Mouse (Mus musculus) B cell, adult 2 months (primary cell): Measurements from ENCODE around the gene Rgs9bp.

Experiments used
- DNase-seq, 2 experiments: peaks; one replicate each; pipeline ENCODE4 v3.0.0; 2022

The Rgs9bp gene

DNA sequence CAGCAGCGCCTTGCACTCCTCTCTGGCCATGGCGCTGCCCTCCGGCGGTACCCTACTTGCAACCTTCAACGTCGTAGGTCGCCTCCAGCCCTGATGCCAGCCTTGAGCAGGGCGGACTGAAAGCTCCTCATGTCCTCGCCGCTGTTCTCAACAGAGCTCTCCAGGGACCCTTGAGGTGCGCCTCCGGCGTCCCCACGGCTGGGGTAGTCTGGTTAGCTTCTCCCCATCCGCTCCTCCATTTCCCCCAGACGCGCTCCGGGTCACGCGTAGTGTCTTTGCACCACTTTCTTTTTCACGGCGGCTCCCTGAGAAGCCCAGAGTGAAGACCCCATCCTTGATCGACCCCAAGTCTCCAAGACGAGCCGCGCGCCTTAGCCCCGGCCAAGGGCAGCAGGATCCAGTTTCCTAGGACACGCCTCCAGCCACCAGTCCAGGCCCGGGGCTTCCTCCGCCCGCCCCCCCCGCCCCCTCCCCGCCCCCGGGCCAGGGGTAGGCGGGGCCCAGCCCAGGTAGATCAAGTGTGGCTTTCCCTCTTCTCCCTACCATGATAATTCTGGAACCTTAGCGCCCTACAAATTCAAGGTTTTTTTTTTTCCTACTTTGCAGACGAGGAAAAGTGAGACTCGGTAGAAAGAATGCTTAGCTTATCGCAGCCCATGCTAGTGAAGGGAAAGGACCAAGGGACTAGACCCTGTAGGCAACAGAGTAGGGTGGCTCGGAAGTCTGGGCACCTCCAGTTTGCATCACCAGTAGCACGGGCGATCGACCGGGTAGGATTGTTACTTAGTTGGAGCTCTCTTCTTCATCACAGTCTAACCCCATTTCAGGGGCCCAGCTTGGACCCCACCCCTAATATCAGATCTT, at the start of gene Rgs9bp:
TSS of gene Rgs9bp (minus strand) at position 392 of the 864 bp plus-strand sequence.
- peak; percentile 46 to 55 for DNase-seq

DNA sequence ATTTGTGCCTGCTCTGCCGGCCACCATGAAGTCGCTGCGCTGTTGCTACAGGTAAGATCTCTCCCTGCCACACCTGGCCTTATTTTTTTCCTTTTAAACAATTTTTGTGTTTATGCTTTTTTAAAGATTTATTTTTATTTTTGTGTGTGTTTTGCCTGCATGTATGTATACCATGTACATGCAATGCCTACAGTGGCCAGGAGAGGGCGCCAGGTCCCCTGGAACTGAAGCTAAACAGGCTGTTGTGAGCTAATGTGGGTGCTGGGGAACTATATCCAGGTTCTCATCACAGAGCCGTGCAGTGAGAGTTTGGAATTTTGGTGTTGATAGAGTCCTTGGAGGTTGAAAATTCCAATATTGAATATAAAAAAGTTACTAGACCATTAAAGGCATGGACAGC, 43.1 kb upstream of the Rgs9bp start:
- DNase-seq = peak; percentile 68 to 73

DNA sequence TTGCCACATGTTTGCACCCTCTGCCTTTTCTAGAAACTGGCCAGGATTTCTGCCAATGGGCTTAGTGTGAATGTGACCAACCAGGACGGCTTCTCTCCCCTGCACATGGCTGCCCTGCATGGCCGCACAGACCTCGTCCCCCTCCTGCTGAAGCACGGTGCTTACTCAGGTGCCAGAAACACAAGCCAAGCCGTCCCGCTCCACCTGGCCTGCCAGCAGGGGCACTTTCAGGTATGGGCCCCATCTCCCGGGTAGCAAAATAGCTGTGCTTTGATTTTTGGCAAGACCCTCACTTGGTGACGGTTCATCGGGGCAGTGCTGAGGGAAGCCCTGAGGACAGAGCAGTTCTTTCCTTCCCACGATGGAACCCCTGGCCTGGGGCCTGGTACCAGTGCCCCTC, 42.0 kb upstream of the Rgs9bp start:
- DNase-seq = no peak

DNA sequence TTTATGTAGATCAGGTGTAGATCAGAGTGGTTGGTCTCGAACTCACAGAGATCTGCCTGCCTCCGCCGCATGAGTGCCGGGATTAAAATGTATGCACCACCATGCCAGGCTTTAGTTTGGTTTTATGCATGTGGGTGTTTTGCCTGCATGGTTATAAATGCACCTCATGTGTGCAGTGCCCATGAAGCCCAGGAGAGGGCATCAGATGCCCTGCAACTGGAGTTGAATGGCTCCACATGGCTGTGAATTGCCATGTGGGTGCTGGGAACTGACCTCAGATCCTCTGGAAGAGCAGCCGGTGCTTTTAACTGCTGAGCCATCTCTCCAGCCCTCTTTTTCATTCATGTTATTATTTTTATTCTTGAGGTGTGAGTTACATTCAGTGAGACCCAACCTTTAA, 40.7 kb upstream of the Rgs9bp start:
- no peak for DNase-seq

DNA sequence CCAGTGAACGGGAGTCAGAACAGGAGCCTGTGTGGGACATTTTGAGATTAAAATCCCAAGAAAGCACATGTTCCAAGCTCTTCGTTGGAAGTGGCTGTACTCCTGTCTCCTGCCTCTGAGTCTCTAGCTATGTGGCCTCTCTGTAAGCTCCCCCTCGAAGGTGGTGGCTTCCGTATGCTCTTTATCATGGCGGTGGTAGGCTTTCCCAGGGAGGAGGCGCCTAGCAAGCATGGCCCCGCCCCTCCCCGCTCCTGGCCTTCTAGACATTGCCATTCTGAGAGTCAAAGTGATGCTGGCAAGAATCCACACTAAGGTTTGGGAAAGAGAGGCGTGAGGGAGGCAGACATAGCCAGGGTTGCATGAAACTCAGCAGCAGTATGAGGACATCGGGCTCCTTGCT, 37.2 kb upstream of the Rgs9bp start:
- DNase-seq = no peak

DNA sequence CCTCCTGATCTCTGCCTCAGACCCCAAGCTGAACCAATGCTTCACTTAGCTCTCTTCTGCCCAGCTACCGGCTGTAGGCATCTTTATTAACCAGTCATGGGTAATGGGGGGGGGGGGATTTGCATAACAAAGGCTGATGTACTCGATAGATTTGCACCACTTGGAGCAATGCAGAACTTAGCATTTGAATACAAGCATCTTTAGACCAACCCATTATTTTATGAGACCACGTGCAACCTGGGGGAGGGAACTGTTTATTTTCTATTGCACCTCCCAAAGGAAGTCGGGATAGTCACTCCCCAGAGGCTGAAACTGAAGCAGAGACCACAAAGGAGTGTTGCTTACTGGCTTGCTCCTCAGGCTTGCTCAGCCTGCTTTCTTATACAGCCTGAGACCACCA, 32.1 kb upstream of the Rgs9bp start:
- no peak for DNase-seq

DNA sequence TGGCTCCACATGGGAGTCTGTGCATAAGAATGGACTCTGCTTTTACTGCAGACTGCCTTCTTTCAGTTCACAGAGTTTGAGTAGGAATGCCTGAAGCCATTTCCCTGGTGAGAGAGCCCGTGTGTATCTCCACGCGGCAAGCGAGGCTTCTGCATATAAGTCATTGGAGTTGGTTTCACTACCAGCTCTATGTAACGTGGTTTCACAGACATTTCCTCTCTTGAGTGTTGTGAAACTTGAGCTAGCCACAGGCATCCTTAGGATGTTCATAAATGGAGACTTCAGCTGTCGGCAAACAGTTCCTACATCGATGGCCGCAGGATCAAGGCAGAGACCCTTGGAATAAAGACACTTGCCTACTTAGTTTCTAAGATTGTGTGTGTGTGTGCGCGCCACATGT, 23.9 kb upstream of the Rgs9bp start:
- no peak for DNase-seq

DNA sequence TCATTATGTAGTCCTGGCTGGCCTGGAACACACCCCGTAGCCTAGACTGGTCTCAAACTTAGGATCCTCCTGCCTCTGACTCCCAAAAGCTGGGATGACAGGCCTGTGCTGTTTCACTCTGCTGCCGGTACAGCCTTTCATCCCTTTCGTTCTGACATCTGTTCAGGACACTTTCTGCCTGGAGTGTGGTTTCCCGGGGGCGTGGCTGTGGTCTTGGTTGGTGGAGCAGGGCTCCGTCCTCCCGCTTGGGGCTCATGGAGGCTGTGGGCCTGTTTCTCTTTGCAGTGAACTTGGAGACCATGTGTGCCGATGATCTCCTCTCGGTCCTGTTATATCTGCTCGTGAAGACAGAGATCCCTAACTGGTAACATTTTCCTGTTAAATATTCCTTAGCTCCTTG, 21.4 kb upstream of the Rgs9bp start:
- no peak for DNase-seq

DNA sequence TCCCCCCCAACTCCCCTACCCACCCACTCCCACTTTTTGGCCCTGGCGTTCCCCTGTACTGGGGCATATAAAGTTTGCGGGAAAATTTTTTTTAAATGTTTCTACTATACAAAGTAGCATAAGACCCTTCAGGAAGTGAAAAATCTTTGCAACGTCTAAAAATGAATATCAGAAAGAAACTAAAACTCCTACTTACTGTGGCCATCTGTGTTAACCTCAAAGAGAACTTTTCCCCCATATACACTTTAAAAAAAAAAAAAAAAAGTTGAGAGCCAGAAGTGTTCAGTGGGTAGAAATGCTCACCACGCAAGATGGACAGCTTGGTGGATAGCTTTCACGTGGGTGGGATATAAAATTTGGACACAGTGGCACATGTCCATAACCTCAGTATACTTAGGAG, 17.4 kb upstream of the Rgs9bp start:
- no peak for DNase-seq

DNA sequence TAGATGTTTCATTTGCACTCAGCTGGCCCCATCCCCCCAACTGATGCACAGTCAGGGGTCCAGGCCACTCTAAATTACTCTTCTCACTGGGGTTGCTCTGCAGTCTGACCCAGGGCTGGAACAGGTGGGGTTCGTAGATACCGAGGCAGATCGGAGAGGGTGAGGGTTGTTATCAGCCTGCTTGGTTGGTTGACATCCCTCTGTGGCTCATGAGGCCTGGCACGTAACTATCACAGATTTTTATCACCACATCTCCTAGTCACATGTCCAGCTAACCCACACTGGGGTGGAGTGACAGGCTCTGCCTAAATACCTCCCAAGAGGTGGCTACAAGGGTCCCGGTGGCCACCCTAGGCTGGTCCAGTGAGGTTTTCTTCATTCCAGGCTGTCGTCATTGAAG, 15.7 kb upstream of the Rgs9bp start:
- DNase-seq = no peak

DNA sequence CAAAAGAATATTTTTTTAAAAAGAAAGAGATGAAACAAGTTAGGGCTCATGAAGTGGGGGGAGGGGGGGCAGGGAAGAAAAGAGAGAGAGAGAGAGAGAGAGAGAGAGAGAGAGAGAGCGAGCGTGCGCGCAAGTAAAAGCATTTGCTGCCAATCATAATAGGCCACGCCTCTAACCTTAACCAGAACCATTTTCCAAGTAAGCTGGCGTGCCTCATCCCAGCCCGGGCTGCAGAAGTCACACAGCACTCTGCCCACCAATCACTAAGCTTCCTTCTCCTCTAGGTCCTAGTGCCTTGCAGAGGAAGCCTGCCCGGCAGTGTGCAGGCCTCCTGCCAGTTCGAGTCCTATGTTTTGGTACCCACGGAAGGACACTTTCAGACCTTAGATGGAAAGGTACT, 14.6 kb upstream of the Rgs9bp start:
- no peak for DNase-seq

DNA sequence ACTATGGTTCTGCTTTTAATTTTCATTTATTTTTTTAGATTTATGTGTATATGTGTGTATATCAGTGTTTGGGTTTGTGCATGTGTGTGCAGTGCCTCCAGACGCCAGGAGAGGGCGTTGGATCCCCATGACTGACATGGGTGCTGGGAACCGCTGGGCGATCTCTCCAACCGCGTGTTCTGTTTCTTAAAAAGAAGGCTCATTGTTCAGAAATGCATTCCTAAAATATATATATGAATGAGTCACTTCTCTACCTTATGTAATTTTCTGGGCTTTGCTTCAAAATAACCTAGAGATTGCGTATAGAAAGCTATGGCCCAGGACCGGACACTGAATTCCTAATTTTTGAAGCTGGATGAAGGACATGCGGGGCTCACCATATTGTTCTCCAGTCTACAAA, 14.1 kb upstream of the Rgs9bp start:
- DNase-seq = no peak

DNA sequence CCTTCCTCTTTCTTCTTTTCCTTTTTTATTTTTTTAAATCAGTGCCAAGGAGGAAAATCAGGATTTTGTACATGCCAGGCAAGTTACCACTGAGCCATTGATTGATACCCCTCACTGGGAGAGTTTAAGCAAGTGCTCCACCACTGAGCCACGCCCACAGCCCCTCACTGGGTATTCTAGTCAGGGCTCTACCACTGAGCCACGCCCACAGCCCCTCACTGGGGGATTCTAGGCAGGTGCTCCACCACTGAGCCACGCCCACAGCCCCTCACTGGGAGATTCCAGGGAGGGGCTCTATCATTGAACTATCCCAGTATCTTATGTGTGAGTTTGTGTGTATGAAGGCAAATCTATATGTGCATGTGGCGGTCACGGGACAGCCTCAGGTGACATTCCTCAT, 8.9 kb upstream of the Rgs9bp start:
- DNase-seq = no peak

DNA sequence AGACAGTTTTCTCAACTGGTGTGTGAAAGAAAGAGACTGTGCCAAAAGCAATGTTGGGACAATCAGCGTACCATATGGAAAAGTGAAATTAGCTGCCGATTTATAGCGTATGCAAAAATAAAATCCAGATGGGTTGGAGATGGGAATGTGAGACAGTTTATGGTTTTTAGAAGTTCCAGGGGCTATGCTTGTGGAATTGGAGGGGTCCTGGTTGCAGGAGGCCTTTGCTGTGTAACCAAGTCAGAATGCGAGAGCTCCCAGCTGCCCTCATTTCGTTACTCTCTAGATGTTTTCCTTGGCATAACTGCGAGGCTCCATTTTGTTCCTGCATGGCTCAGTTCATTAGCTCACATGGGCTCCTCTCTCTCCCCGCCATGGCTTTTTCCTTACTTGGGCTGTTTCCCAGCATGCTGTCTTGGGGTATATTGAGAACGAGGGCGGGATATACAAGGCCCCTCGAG, 5.4 kb upstream of the Rgs9bp start:
- DNase-seq = no peak

DNA sequence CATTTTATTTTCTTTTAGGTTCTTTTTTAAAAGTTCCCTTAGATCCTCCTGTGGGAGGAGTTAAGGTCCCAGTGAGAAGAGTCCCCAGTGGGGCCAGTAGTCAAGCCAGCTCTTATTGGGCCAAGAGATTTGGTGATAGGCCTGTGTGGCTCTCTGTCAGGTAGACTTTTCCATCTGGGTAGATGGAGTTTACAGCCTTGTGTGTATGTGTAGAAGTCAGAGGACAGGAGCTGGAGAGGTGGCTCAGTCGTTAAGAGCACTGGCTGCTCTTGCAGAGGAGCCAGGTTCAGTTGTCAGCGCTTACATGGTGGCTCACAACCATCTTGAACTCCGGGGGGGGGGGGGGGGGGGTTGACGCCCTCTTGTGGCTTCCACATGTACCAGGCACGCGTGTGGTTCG, 4.1 kb upstream of the Rgs9bp start:
- no peak for DNase-seq

DNA sequence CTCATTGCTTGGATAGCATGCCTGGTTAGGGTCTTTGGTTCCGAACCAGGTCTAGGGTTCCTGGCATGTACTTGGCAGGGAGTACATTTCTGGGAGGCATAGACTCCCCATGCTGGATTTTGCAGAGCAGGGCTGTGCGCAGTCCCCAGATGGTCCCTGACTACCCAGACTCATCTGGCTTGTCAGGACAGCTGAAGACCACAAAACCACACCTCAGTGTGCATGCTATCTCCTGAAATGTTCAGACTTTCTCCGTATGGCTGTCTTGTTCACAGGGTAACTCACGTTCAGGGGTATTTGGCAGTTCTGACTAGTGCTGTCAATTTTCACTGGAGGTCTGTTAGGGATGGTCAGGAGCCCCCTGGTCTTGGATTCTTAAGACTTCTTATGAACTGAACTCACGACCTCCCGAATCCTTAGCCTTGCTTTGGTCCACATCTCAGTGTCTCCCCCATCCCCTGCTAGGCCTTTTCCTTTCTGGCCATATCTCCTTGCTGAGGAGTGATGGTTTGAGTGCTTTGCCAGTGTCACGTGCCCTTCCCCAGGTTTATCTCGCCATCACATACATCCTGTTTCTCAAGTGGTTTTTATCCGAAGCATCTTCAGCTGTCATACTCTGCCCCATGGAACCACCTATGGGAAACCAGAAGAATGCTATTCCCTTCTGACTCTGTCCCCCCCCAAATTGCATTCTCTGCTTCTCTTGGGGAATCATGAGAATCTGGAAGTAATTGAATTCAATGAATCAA, 3.5 kb upstream of the Rgs9bp start:
- no peak for DNase-seq

DNA sequence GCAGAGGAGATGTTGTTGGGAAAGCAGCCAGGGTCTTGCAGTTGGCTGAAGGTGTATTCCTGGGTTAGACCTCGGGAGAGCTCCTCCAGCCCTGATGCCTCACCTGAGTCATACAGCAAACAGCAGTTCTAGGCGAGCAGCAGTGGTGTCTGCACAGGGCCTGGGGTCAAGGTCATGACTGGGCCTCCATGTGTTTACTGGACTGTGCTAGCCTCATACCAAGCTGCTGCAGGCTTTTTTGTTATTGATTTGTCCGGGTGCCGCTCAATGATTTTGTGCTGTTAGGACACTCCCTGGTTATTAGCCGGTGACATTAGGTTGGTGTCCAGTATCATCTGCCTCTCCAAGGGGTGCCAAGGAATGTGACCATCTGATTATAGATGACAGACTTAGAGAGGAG, 2.3 kb upstream of the Rgs9bp start:
- no peak for DNase-seq

DNA sequence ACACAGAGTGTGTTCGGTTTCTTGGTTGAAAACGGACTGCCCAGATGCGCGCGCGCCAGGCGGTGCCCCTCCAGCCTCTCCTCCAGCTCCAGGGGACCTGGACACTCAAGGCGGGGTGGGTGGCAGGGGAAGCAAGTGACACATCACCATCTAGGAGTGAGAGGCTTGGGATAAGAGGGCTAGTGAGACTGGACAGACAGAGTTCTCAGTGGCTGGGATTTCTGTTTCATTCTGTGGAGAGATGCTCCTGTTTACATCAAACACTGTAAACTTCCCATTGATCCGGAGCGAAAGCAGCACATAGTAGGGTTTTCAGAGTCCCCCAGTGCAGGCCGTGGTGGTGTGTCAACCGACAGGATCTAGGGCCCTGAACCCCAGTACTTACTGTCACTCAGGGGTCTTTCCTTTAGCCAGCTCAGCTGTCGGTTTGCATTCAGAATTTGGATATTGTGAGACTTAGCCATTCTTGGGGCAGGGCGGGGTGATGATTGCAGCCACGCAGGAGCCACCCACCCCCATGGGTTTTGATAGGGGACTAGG, 1.6 kb upstream of the Rgs9bp start:
- no peak for DNase-seq

DNA sequence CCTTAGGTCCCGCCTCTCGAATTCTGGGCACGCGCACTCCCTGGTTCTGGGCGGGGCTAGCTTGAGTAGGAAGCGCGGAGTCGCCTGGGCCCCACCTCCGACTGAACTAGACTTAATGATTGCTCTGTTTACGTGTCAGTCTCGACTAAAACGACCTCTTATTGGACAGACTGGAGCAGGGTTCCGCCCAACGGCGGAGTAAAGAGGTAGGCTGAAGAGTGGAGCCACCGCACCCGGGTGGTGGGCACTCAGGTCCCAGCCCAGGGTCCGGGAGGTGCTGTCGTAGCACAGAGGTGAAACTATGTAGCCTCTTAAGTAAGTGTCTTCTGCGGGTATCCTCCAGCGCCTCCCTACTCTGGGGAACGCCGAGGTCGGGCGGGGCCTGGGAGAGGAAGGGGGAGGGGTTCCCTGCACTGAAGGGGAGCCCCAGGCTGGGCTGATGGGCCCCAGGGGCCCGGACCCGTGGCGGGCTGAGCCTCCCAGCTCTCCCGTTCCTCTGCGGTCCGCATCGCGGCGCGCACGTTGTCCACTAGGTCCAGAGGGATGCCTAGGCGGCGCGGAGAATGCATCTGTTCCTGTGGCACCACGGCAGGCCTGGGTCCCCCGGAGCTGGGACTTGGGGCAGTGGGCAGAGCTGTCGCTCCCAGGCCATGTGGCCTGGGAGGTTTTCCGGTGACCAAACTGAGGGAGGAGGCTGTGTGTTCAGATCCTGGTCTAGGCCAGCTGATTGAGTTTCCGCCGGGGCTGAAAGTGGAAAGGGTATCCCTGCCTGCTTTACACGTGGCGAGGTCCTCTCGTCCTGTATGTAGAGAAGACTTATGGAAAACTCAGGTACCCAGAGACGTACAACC, 898 bp upstream of the Rgs9bp start, which contains the start of gene Ankrd27:
TSS of gene Ankrd27 (plus strand) at position 190 of the 851 bp plus-strand sequence.
- peak; percentile 91 to 92 for DNase-seq

DNA sequence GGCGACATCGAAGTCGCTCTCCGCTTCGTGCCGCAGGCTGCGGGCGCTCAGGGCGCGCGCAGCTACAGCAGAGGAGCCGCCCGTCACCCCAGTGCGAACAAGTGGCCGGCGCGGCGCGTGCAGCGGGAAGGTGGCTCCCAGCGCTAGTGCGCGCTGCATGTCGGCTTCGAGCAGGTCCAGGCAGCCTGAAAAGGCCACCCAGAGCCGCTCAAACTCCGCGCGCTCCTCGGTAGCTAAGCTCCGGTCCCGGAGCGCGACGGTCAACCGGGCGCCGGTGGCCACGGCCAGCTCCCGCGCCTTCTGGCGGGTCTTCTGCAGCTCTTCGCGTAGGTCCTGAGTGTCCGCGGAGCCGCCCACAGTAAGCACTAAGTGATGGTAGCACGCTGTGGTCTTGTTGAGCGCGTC, 594 bp downstream of the Rgs9bp start:
- peak in 1 of 2 experiments; percentile 54 for DNase-seq

DNA sequence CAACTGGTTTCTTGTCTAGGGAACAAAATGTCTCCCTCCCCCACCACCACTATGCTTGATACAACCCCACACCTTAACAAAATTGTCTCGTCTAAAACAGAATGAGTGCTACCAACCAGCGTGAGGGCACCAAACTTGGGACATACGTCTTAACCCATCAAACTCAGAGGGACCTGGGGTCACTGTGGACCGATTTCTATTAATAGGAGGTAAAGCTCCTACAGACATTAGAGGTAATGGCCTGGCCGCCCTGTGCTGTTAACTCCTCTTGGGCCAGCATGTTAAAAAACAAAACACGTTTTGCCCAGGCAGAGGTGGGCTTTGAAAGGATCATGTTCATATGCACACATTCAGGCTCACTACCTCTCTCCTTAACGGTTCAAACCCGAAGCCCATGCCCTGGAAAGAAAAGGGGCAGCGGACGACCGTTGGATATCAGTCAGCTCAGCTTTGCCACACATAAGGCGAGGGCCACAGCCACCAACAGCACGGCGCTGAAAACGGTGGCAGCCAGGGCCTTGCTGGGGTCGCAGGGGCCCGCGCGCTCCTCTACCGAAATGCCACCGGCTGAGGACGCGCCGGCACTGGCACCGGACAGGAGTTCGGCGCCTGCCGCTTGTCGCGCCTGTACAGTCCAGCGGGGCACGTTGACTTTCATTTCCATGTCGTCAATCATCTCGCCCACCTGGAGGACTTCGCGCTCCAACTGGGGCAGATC, 1.2 kb downstream of the Rgs9bp start:
- peak; percentile 6 to 40 for DNase-seq

DNA sequence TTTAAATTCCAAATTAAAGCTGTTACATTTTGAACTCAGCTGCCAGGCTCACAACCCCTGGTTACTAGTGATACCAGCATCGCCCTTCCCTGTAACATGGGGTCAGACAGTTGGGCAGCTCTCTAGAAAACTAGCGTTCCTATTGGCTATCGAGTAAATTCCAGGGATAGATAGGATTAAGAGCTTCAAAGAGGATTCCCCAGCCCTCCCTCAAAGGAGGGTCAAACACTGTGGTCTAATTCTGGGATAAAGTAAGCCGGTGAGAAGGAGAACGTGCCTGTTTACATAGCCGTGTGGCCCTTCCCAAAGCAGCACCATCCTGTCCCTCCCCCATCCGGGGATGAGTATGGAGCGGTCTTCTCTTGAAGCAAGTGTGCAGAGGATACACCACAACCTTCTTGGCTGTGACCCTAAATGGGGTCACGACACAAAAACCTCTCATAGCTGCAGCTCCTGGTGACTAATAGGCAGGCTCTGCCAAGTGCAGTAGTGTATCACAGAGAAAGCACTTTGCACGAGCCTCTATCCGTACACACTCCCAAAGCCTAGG, 1.8 kb downstream of the Rgs9bp start:
- no peak for DNase-seq
